Mouse (Mus musculus): ENCODE results near the gene Rassf8. TPM values are rescaled to one million over a fixed set of nuclear protein-coding genes. Genes with fewer than 3 reads are reported as not detected.
A peak's percentile ranks its signal among the peaks of the same experiment; 100 is the strongest.

Rassf8 gene
- polyA plus RNA-seq, 1 experiment from 2014 or later, result 12.5 TPM

DNA sequence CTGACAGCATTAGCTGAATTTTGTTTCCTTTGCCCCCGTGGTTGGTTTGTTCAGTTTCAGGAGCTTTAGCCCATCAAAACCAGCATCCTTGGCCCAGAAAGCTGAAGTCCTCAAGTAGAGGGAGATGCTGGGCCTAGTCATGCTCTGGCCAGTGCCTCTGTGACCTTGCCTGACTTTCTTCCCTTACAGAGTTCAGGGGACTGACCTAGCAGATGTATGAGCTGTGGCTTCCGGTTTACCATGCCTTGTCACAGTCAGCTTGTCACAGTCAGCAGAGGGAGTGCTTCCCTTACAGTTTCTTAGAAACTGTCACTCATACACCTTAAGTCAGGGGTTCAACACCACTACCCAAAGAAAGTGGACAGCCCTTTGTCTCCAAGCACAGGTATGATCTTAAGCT is 113.8 kb downstream of the Rassf8 start:
- no peak overlapping the region for H3K27ac ChIP-seq (ENCODE audit: low read depth, low read length)

DNA sequence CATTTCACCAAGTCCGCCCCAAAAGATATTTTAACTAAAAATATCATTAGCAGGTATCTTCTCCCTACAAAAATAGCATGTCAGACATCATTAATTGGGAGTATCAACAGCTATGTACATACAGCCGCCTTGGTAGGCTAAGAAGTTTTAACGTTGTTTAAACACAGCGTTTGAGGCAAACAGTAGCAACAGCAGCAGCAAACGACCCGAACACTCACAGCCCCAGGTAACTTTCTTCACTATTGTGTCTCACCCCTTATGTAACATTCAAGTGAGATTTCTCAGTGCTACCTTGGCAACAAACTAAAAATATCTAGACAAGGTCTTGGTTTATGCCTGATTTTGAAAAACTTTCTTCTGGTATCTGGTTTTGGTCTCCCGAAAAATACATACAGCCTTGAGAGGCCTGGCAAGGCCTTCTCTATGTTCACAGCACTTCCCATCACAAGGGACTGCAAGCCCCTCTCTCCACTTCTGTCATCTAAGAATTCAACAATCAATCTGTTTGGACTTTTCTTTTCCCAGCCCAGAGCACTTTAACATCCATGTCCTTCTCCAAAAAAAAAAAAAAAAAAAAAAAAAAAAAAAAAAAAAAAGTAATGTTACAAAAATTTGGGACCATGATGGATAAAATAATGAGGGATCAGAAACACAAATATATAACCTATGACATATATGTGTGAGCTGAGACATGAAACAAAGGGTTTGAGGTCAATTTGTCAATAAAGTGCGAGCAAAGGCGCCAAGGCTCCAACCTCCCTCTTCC is 115.1 kb downstream of the Rassf8 start:
- 72% methylated on average over 9 of the region's 9 CpGs for WGBS (ENCODE audit: insufficient replicate concordance)
- ATAC-seq (replicated peaks; ENCODE audit: insufficient number of reproducible peaks, low FRiP score, low TSS enrichment), result no peak
- Histone ChIP-seq H3K27ac (ENCODE audit: low read depth, low read length) (no peak overlapping the region), H3K27me3 (ENCODE audit: control insufficient read depth, insufficient read depth, low read length) (peaks cover 7% of the 10 kb centered on the region), H3K36me3 (ENCODE audit: control insufficient read depth, insufficient read depth, low read length) (no peaks in the 10 kb centered on the region), H3K4me3 (ENCODE audit: low read depth, low read length) (peak overlapping the region; percentile 63), H3K4me2 (peak overlapping the region; percentile 99), H3K9me3 (replicated peaks; ENCODE audit: control insufficient read depth, low read length) (no peaks in the 10 kb centered on the region), H3K9ac (ENCODE audit: low read depth, low read length) (no peak overlapping the region), H3K4me1 (ENCODE audit: control insufficient read depth, insufficient read depth, low read length) (peaks cover 6% of the 10 kb centered on the region; the same call in 1 of the 2 replicates)

More for the DNA sequence above, 113.8 kb downstream of the Rassf8 start:
- 31% methylated on average over 2 of the region's 2 CpGs for WGBS (ENCODE audit: insufficient replicate concordance)
- no peaks in the 10 kb centered on the region for H3K9me3 ChIP-seq (replicated peaks; ENCODE audit: control insufficient read depth, low read length)
- ATAC-seq (replicated peaks; ENCODE audit: insufficient number of reproducible peaks, low FRiP score, low TSS enrichment), result no peak
- no peaks in the 10 kb centered on the region for H3K36me3 ChIP-seq (ENCODE audit: control insufficient read depth, insufficient read depth, low read length)
- H3K4me1 ChIP-seq (ENCODE audit: control insufficient read depth, insufficient read depth, low read length), result peaks cover 11% of the 10 kb centered on the region
- H3K4me3 ChIP-seq (ENCODE audit: low read depth, low read length), result no peak overlapping the region
- H3K27me3 ChIP-seq (ENCODE audit: control insufficient read depth, insufficient read depth, low read length), result peaks cover 7% of the 10 kb centered on the region
- no peak overlapping the region for H3K4me2 ChIP-seq
- no peak overlapping the region for H3K9ac ChIP-seq (ENCODE audit: low read depth, low read length)

DNA sequence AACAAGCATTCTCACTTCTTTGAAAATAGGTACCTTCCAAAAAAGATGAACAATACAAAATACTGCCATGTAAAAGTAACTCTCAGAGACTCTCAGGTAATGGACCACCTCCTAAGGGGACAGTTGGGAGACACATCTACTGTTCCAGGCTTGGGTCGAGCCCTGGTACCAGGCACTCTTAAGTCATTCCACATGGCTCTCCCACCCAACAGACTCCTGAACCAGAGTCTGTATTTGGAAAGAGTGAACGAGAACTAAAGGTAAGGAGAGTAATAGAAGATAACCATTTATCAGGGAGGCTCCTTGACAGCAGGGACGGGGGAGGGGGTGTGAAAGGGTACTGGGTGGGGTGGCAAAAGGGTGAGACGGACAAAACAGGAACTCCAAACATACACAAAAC is 115.8 kb downstream of the Rassf8 start:
- 10% methylated on average over 4 of the region's 4 CpGs for WGBS (ENCODE audit: insufficient replicate concordance)
- Histone ChIP-seq H3K9me3 (replicated peaks; ENCODE audit: control insufficient read depth, low read length) (no peaks in the 10 kb centered on the region), H3K4me2 (peak overlapping the region; percentile 99), H3K27ac (ENCODE audit: low read depth, low read length) (no peak overlapping the region), H3K4me3 (ENCODE audit: low read depth, low read length) (peak overlapping the region; percentile 63), H3K27me3 (ENCODE audit: control insufficient read depth, insufficient read depth, low read length) (peaks cover 7% of the 10 kb centered on the region), H3K9ac (ENCODE audit: low read depth, low read length) (peak overlapping the region; percentile 82), H3K36me3 (ENCODE audit: control insufficient read depth, insufficient read depth, low read length) (no peaks in the 10 kb centered on the region), H3K4me1 (ENCODE audit: control insufficient read depth, insufficient read depth, low read length) (peaks cover 9% of the 10 kb centered on the region; the same call in 1 of the 2 replicates)
- no peak for ATAC-seq (replicated peaks; ENCODE audit: insufficient number of reproducible peaks, low FRiP score, low TSS enrichment)

DNA sequence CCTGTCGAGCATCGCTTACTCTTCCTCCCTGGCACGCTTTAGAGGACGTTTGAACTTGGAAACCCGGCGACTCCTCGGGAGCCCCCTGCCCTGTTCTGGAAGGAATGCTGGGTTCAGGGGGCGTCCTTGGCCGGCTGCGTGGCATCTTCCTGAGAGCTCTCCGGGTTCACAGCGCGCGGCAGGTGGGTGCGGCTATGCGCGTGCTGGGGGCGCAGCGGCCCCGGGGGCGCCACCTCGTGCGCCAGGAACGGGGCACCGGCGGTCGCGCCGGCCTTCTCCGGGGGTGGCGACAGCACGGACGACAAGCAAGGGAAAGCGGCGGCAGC is 116.2 kb downstream of the Rassf8 start:
- Histone ChIP-seq H3K9me3 (replicated peaks; ENCODE audit: control insufficient read depth, low read length) (no peaks in the 10 kb centered on the region), H3K9ac (ENCODE audit: low read depth, low read length) (peak overlapping the region; percentile 82), H3K27me3 (ENCODE audit: control insufficient read depth, insufficient read depth, low read length) (peaks cover 7% of the 10 kb centered on the region), H3K27ac (ENCODE audit: low read depth, low read length) (peak overlapping the region; percentile 70), H3K4me3 (ENCODE audit: low read depth, low read length) (peak overlapping the region; percentile 63), H3K4me1 (ENCODE audit: control insufficient read depth, insufficient read depth, low read length) (peaks cover 9% of the 10 kb centered on the region; the same call in 1 of the 2 replicates), H3K4me2 (peak overlapping the region; percentile 99), H3K36me3 (ENCODE audit: control insufficient read depth, insufficient read depth, low read length) (no peaks in the 10 kb centered on the region)
- under 1% methylated on average over 35 of the region's 35 CpGs for WGBS (ENCODE audit: insufficient replicate concordance)
- ATAC-seq (replicated peaks; ENCODE audit: insufficient number of reproducible peaks, low FRiP score, low TSS enrichment), result no peak

DNA sequence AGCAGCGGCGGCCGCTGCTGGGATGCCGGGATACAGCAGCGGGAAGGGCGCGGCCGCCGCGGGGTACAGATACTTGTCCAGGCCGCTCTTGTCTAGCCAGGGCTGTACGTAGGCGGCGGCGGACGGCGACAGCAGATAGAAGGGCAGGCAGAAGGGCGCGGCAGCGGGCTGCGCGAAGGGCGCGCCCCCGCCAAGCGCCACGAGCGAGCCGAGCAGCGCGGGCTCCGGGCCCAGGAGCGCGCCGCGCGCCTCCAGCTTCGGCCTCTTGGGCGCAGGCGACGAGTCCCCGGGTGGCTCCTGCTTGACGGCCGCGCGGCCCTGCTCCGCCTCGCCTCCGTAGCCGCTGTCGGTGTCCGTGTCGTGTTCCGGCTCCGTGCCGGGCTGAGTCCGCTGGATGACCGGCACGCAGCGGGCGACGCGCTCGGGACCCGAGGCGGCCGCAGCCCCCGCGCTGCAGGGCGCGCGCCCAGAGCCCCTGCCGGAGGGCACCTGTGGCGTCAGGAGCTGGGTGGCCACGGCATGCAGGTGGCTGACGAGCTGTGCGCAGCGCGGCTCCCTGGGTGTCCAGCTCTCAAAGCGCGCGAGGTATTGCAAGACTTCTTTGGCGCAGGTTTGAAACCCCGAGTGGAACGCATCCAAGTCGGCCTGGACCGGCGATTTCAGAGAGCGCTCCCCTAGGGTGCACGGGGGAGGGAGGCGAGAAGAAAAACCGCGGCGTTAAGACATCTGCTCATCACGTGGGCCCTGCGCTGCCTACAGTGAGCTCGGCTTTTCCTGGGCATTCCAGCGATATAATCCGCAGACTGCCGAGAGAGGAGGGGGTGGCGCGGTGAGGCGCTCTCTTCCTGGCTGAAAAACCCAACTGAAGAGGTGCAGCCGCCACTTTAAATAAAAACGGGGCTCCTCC is 116.8 kb downstream of the Rassf8 start:
- no peaks in the 10 kb centered on the region for H3K9me3 ChIP-seq (replicated peaks; ENCODE audit: control insufficient read depth, low read length)
- H3K4me1 ChIP-seq (ENCODE audit: control insufficient read depth, insufficient read depth, low read length), result peaks cover 9% of the 10 kb centered on the region; the same call in 1 of the 2 replicates
- peak overlapping the region; percentile 70 for H3K27ac ChIP-seq (ENCODE audit: low read depth, low read length)
- peak; percentile 32; the same call in 1 of the 2 replicates for ATAC-seq (replicated peaks; ENCODE audit: insufficient number of reproducible peaks, low FRiP score, low TSS enrichment)
- H3K27me3 ChIP-seq (ENCODE audit: control insufficient read depth, insufficient read depth, low read length), result peaks cover 9% of the 10 kb centered on the region
- H3K36me3 ChIP-seq (ENCODE audit: control insufficient read depth, insufficient read depth, low read length), result no peaks in the 10 kb centered on the region
- peak overlapping the region; percentile 82 for H3K9ac ChIP-seq (ENCODE audit: low read depth, low read length)
- H3K4me2 ChIP-seq, result peak overlapping the region; percentile 99
- H3K4me3 ChIP-seq (ENCODE audit: low read depth, low read length), result peak overlapping the region; percentile 63
- under 1% methylated on average over 64 of the region's 105 CpGs for WGBS (ENCODE audit: insufficient replicate concordance)

DNA sequence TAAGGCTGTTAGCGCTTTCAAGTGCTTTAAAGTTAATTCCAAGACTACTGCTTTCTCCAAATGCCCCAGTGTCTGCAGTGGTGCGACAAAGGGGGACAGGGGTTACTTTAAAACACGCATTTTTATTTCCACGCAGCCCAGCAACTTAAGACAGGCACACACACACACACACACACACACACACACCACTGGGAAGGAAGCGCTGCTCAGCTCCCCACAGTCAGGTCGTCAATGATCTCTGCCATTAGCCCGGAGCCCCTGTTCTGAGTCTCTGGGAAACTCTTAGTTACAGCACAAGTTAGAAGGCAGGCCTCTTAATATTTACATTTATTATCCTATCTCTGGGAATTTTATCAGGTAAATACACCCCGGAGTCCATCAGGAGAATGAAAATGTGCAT is 117.6 kb downstream of the Rassf8 start:
- Histone ChIP-seq H3K4me3 (ENCODE audit: low read depth, low read length) (peak overlapping the region; percentile 63), H3K9ac (ENCODE audit: low read depth, low read length) (peak overlapping the region; percentile 82), H3K27ac (ENCODE audit: low read depth, low read length) (peak overlapping the region; percentile 57; the same call in 1 of the 2 replicates), H3K9me3 (replicated peaks; ENCODE audit: control insufficient read depth, low read length) (no peaks in the 10 kb centered on the region), H3K36me3 (ENCODE audit: control insufficient read depth, insufficient read depth, low read length) (no peaks in the 10 kb centered on the region), H3K4me1 (ENCODE audit: control insufficient read depth, insufficient read depth, low read length) (peaks cover 9% of the 10 kb centered on the region; the same call in 1 of the 2 replicates), H3K4me2 (peak overlapping the region; percentile 99), H3K27me3 (ENCODE audit: control insufficient read depth, insufficient read depth, low read length) (peaks cover 9% of the 10 kb centered on the region)
- no peak for ATAC-seq (replicated peaks; ENCODE audit: insufficient number of reproducible peaks, low FRiP score, low TSS enrichment)
- 1% methylated on average over 8 of the region's 8 CpGs for WGBS (ENCODE audit: insufficient replicate concordance)

DNA sequence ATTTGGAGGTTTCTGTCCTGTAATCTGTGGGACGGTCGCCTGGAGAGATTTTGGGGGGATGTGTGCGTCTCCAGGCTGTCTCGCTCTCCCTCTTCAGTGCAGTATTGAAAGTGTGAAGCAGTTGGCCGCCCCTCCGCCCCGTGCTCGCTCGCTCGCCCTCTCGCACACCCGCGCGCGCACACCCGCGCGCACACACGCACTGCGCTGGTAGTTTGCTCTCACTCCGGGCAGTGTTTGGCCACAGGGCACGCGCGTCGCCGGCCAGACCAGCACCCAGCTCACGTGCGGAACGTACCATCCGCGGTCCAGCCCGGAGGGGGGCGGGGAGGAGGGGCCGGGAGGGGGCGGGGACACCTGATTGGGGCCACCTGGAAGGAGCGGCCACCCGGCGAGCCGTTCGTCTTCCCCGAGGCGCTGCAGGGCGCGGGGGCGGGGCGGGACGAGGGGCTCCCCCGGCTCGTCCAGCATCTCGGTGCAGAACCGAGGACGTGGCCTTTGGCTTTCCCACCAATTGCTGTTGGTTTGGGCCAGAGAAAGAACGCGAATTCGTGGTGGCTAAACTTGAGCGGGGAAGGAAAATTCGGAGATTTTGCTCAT is 118.8 kb downstream of the Rassf8 start, which contains the start of gene Bhlhe41:
Gene Bhlhe41 (minus strand): TSS at position 270 of the 597 bp plus-strand sequence.
- Histone ChIP-seq H3K36me3 (ENCODE audit: control insufficient read depth, insufficient read depth, low read length) (no peaks in the 10 kb centered on the region), H3K27me3 (ENCODE audit: control insufficient read depth, insufficient read depth, low read length) (peaks cover 9% of the 10 kb centered on the region), H3K4me3 (ENCODE audit: low read depth, low read length) (peak within 1 kb of the TSS; percentile 63), H3K4me2 (peak within 1 kb of the TSS; percentile 99), H3K9me3 (replicated peaks; ENCODE audit: control insufficient read depth, low read length) (no peaks in the 10 kb centered on the region), H3K9ac (ENCODE audit: low read depth, low read length) (peak within 1 kb of the TSS; percentile 82), H3K4me1 (ENCODE audit: control insufficient read depth, insufficient read depth, low read length) (peaks cover 9% of the 10 kb centered on the region; the same call in 1 of the 2 replicates), H3K27ac (ENCODE audit: low read depth, low read length) (peak within 1 kb of the TSS; percentile 84)
- under 1% methylated on average over 55 of the region's 57 CpGs for WGBS (ENCODE audit: insufficient replicate concordance)
- peak; percentile 44 for ATAC-seq (replicated peaks; ENCODE audit: insufficient number of reproducible peaks, low FRiP score, low TSS enrichment)

Data from heart, embryonic 11.5 days (tissue).